Mouse (Mus musculus): ENCODE results near the gene Marc2. TPM values are rescaled to one million over a fixed set of nuclear protein-coding genes. Genes with fewer than 3 reads are reported as not detected.

Marc2 gene
- polyA plus RNA-seq, 1 experiment from 2014 or later = 197 TPM

DNA sequence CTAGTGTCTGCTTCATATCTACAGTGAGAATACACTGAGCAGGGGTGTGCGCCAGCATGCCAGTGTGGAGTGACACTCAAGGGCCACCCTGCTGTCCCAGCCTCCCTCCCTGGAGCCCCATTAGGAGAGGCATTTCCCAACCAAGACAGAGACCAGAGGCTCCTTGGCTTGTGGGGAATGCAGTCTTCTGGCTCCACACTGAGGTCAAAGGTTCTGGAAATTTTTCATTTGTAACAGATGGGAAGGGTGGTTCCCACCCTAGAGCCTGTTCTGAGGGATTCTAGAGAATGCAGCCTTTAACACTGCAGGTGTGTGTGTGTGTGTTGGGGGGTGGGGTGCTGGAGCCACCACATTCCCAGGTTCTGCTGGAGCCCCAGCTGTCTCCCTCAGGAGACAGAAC lies 25.3 kb upstream of the Marc2 start:
- peaks cover 7% of the 10 kb centered on the region for H3K4me1 ChIP-seq (replicated peaks; ENCODE audit: control insufficient read depth, insufficient read depth)
- H3K4me2 ChIP-seq (replicated peaks; ENCODE audit: low read depth) = no peak overlapping the region
- no peaks in the 10 kb centered on the region for H3K36me3 ChIP-seq (ENCODE audit: control insufficient read depth, insufficient read depth, low read length)
- ATAC-seq (ENCODE audit: low FRiP score, low TSS enrichment) (peak; percentile 35; the same call in 1 of the 2 replicates), DNase-seq (ENCODE audit: low spot score) (no peak)
- H3K27ac ChIP-seq (replicated peaks) = peak overlapping the region; percentile 61; the same call in 1 of the 2 replicates
- TF ChIP-seq CTCF (IDR thresholded peaks at IDR 0.05; ENCODE audit: low read depth) = no peak
- no peak for TF ChIP-seq EP300 (optimal IDR thresholded peaks at IDR 0.05)
- no peak overlapping the region for H3K9ac ChIP-seq (ENCODE audit: low read length)
- 74% methylated on average over 1 of the region's 1 CpGs for WGBS
- H3K9me3 ChIP-seq (ENCODE audit: control insufficient read depth, low read length) = no peaks in the 10 kb centered on the region
- no peak overlapping the region for H3K4me3 ChIP-seq (ENCODE audit: low read depth, low read length)
- no peaks in the 10 kb centered on the region for H3K27me3 ChIP-seq (ENCODE audit: control insufficient read depth, insufficient read depth, low read length)

DNA sequence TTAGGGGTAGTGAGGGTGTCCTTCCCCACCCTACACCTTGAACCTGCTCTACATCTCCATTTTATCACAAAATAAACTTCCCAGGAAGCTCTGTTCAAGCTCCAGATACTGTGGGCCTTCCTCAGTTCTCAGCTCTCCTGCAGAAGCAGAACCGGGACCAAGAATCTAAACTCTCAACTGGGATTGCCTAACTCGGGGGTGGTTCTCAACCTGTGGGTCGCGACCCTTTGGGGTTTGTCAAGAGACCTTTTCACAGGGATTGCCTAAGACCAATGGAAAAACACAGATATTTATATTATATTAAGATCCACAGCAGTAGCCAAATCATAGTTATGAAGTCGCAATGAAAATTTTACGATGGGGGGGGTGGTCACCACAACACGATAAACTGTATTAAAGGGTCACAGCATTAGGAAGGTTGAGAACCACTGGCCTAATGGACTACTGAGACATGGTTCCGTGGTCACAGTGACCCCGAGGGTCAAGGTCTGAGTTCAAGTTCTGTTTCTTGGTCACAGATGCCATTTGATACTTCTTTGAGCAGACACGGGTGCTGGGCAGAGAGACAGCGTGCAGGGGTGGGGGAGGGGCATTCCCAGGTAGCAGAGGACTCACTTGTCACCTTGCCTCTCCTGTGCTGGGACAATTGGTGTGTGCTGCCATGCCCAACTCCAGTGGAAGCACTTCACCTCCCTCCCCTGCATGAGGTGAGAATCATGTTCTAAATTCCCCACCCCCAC lies 24.6 kb upstream of the Marc2 start:
- no peak overlapping the region for H3K9ac ChIP-seq (ENCODE audit: low read length)
- no peaks in the 10 kb centered on the region for H3K27me3 ChIP-seq (ENCODE audit: control insufficient read depth, insufficient read depth, low read length)
- TF ChIP-seq CTCF (IDR thresholded peaks at IDR 0.05; ENCODE audit: low read depth) (no peak), EP300 (optimal IDR thresholded peaks at IDR 0.05) (no peak)
- peaks cover 7% of the 10 kb centered on the region for H3K4me1 ChIP-seq (replicated peaks; ENCODE audit: control insufficient read depth, insufficient read depth)
- no peak overlapping the region for H3K4me3 ChIP-seq (ENCODE audit: low read depth, low read length)
- H3K9me3 ChIP-seq (ENCODE audit: control insufficient read depth, low read length) = no peaks in the 10 kb centered on the region
- H3K36me3 ChIP-seq (ENCODE audit: control insufficient read depth, insufficient read depth, low read length) = no peaks in the 10 kb centered on the region
- DNase-seq (ENCODE audit: low spot score) (no peak), ATAC-seq (ENCODE audit: low FRiP score, low TSS enrichment) (no peak)
- 76% methylated on average over 11 of the region's 11 CpGs for WGBS
- no peak overlapping the region for H3K27ac ChIP-seq (replicated peaks)
- no peak overlapping the region for H3K4me2 ChIP-seq (replicated peaks; ENCODE audit: low read depth)

DNA sequence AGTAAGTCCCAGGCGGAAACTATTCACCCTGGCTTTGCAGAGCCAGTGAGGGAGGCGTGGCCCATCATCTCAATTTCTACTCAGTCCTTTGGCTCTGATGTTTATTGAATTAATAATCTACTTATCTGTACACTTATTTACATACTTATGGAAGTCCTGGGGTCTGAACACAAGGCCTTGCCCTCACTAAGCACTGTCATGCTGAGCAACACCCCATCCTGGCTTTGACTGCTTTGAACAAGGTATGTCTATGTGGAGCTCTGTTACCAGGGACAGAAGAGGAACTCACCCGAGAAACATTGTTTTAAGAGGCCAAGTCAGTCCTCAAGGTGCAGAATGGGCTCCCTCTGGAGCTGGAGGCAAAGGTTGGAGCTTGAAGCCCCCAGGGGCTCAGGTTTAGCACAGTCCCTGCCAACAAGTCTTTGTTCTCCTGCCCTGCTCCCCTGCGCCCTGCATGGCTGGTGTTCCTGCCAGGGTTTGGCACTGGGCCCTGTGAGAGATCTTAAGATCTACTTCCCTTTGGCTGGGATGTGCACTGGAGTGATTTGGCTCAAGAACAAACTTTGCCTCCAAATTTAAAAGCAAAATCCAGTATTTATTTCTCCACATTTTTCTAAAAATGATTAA lies 23.8 kb upstream of the Marc2 start:
- H3K36me3 ChIP-seq (ENCODE audit: control insufficient read depth, insufficient read depth, low read length) = no peaks in the 10 kb centered on the region
- H3K9ac ChIP-seq (ENCODE audit: low read length) = no peak overlapping the region
- H3K27me3 ChIP-seq (ENCODE audit: control insufficient read depth, insufficient read depth, low read length) = no peaks in the 10 kb centered on the region
- no peak overlapping the region for H3K4me3 ChIP-seq (ENCODE audit: low read depth, low read length)
- no peak overlapping the region for H3K4me2 ChIP-seq (replicated peaks; ENCODE audit: low read depth)
- peaks cover 7% of the 10 kb centered on the region for H3K4me1 ChIP-seq (replicated peaks; ENCODE audit: control insufficient read depth, insufficient read depth)
- no peak for DNase-seq (ENCODE audit: low spot score)
- TF ChIP-seq CTCF (IDR thresholded peaks at IDR 0.05; ENCODE audit: low read depth) = no peak
- no peak for TF ChIP-seq EP300 (optimal IDR thresholded peaks at IDR 0.05)
- WGBS = 48% methylated on average over 4 of the region's 4 CpGs
- peak overlapping the region; percentile 53; the same call in 1 of the 2 replicates for H3K27ac ChIP-seq (replicated peaks)
- ATAC-seq (ENCODE audit: low FRiP score, low TSS enrichment) = no peak
- no peaks in the 10 kb centered on the region for H3K9me3 ChIP-seq (ENCODE audit: control insufficient read depth, low read length)

DNA sequence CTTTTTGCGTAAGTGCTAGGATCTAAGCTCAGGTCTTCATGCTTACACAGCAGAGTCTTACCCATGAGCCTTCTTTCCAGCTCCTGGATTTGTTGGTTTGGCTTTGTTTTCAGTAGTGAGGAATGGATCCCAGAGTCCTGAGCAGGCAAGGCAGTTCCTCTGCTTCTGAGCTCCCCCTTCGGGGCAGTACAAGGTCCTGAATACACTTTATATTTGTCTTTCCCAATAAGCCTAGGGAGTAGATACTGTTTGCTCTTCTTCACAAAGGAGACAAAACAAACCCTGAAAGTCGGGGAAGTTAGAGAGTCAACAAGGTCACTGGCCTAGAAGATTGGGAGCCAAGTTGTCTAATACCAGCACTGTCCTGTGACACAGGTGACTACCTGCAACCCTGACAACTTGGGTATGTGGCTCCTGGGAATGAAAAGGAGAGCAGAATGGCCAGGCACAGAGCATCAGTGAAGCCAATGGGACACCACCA lies 21.4 kb upstream of the Marc2 start:
- no peak overlapping the region for H3K27ac ChIP-seq (replicated peaks)
- H3K4me1 ChIP-seq (replicated peaks; ENCODE audit: control insufficient read depth, insufficient read depth) = peaks cover 7% of the 10 kb centered on the region
- WGBS = 68% methylated on average over 3 of the region's 3 CpGs
- TF ChIP-seq CTCF (IDR thresholded peaks at IDR 0.05; ENCODE audit: low read depth) = 0 out of 2 replicates have a peak, but pooled peaks have one; percentile 13
- TF ChIP-seq EP300 (optimal IDR thresholded peaks at IDR 0.05) = no peak
- H3K4me3 ChIP-seq (ENCODE audit: low read depth, low read length) = no peak overlapping the region
- ATAC-seq (ENCODE audit: low FRiP score, low TSS enrichment) (no peak), DNase-seq (ENCODE audit: low spot score) (no peak)
- no peaks in the 10 kb centered on the region for H3K27me3 ChIP-seq (ENCODE audit: control insufficient read depth, insufficient read depth, low read length)
- H3K36me3 ChIP-seq (ENCODE audit: control insufficient read depth, insufficient read depth, low read length) = no peaks in the 10 kb centered on the region
- no peaks in the 10 kb centered on the region for H3K9me3 ChIP-seq (ENCODE audit: control insufficient read depth, low read length)
- H3K9ac ChIP-seq (ENCODE audit: low read length) = no peak overlapping the region
- no peak overlapping the region for H3K4me2 ChIP-seq (replicated peaks; ENCODE audit: low read depth)

DNA sequence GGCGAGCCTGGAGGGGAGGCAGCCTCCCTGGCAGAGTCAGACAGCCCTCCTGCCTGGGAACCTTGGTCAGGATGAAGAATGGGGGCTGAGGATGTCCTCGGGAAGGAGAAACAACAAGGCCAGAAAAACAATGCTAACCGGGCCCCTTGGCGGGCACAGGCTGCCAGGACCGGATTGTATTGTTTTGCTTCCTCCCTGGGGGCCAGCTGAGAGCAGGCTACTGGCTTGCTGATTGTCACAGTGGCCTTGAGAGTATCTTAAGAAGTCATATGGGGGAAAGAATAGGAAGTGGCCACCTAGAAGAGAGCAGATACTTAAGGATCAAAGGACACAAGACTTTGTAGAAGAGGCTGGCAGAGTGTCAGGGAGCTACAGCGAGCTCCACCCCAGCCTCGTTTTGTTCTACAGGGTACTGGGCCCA lies 18.1 kb upstream of the Marc2 start:
- Histone ChIP-seq H3K36me3 (ENCODE audit: control insufficient read depth, insufficient read depth, low read length) (no peaks in the 10 kb centered on the region), H3K27ac (replicated peaks) (0 out of 2 replicates have a peak overlapping the region, but pooled peaks have one; percentile 45), H3K9me3 (ENCODE audit: control insufficient read depth, low read length) (no peaks in the 10 kb centered on the region), H3K4me1 (replicated peaks; ENCODE audit: control insufficient read depth, insufficient read depth) (peaks cover 5% of the 10 kb centered on the region; the same call in 1 of the 2 replicates), H3K27me3 (ENCODE audit: control insufficient read depth, insufficient read depth, low read length) (no peaks in the 10 kb centered on the region), H3K4me3 (ENCODE audit: low read depth, low read length) (no peak overlapping the region), H3K9ac (ENCODE audit: low read length) (no peak overlapping the region), H3K4me2 (replicated peaks; ENCODE audit: low read depth) (no peak overlapping the region)
- 43% methylated on average over 7 of the region's 7 CpGs for WGBS
- DNase-seq (ENCODE audit: low spot score) (no peak), ATAC-seq (ENCODE audit: low FRiP score, low TSS enrichment) (no peak)
- TF ChIP-seq EP300 (optimal IDR thresholded peaks at IDR 0.05) = no peak
- TF ChIP-seq CTCF (IDR thresholded peaks at IDR 0.05; ENCODE audit: low read depth) = no peak

DNA sequence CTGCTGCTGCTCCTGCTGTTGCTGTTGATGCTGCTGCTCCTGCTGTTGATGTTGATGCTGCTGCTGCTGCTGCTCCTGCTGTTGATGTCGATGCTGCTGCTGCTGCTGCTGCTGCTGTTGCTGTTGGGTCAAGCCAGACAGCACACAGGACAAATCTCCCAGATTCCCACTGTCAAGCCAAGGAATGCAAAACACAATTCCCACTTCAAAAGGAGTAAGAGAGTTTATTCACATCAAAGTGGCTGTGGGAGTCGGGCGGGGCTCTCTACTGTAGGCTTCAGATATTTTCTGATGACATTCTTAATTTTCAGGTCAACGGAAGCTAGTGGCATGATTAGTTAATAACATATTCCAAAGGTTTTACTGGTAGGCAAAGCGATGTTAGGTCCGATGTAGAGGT lies 16.4 kb upstream of the Marc2 start:
- Histone ChIP-seq H3K27ac (replicated peaks) (no peak overlapping the region), H3K36me3 (ENCODE audit: control insufficient read depth, insufficient read depth, low read length) (no peaks in the 10 kb centered on the region), H3K4me1 (replicated peaks; ENCODE audit: control insufficient read depth, insufficient read depth) (peaks cover 5% of the 10 kb centered on the region; the same call in 1 of the 2 replicates), H3K9ac (ENCODE audit: low read length) (no peak overlapping the region), H3K27me3 (ENCODE audit: control insufficient read depth, insufficient read depth, low read length) (no peaks in the 10 kb centered on the region), H3K4me2 (replicated peaks; ENCODE audit: low read depth) (no peak overlapping the region), H3K4me3 (ENCODE audit: low read depth, low read length) (no peak overlapping the region), H3K9me3 (ENCODE audit: control insufficient read depth, low read length) (no peaks in the 10 kb centered on the region)
- DNase-seq (ENCODE audit: low spot score) (no peak), ATAC-seq (ENCODE audit: low FRiP score, low TSS enrichment) (no peak)
- WGBS = 76% methylated on average over 6 of the region's 6 CpGs
- no peak for TF ChIP-seq CTCF (IDR thresholded peaks at IDR 0.05; ENCODE audit: low read depth)
- no peak for TF ChIP-seq EP300 (optimal IDR thresholded peaks at IDR 0.05)

Measured in stomach, postnatal 0 days (tissue).